Mouse (Mus musculus) 416B (cell line): ENCODE measurements at regions not wholly inside any gene's neighbourhood (a gene's known extent, or its start where the extent isn't known, plus 50 kb on each side); places are given as distances from the start of the nearest gene placed in this dataset.

ENCODE experiments used
- DNase-seq: peaks from one replicate; pipeline ENCODE4 v3.0.0; 2011; ENCODE audit warnings: low read depth

- DNase-seq: no peak
These were observed 53.5 kb upstream of the Pth start for GRCm38 (mm10) chr7:113441906-113442305.

- DNase-seq: peak; percentile 38
These were observed 55.2 kb upstream of the Pth start for GRCm38 (mm10) chr7:113443566-113443965.

- DNase-seq: no peak
These were observed 56.6 kb upstream of the Pth start for GRCm38 (mm10) chr7:113444991-113445390.

- no peak for DNase-seq
These were observed 53.2 kb upstream of the Far1 start for GRCm38 (mm10) chr7:113460406-113460805.

GRCm38 (mm10) chr7:113462286-113462685, 51.3 kb upstream of the Far1 start:
- DNase-seq: no peak
